Mouse (Mus musculus): ENCODE measurements around the gene Tram2. TPM values are rescaled to one million over a fixed set of nuclear protein-coding genes. Genes with fewer than 3 reads are reported as not detected.
A peak's percentile ranks its signal among the peaks of the same experiment; 100 is the strongest.

Tram2 gene
- polyA plus RNA-seq, 1 experiment from 2014 or later: 4.3 TPM

- Histone ChIP-seq H3K4me3 (ENCODE audit: low read depth, low read length) (no peak overlapping the region), H3K27me3 (replicated peaks; ENCODE audit: control insufficient read depth, insufficient read depth, low read length) (no peaks in the 10 kb centered on the region), H3K9me3 (ENCODE audit: control insufficient read depth) (no peaks in the 10 kb centered on the region), H3K4me1 (replicated peaks; ENCODE audit: control insufficient read depth, insufficient read depth, low read length) (no peaks in the 10 kb centered on the region), H3K9ac (ENCODE audit: low read depth, low read length) (no peak overlapping the region), H3K4me2 (replicated peaks; ENCODE audit: low read depth) (no peak overlapping the region), H3K36me3 (ENCODE audit: control insufficient read depth, insufficient read depth) (peaks cover 9% of the 10 kb centered on the region; the same call in 1 of the 2 replicates), H3K27ac (ENCODE audit: low read depth, low read length) (no peak overlapping the region)
- 47% methylated on average over 7 of the region's 7 CpGs for WGBS
- no peak for TF ChIP-seq CTCF (IDR thresholded peaks at IDR 0.05; ENCODE audit: low read depth)
- ATAC-seq: no peak
Measured at GRCm38 (mm10) chr1:21040610-21041326, 38.3 kb downstream of the Tram2 start.

GRCm38 (mm10) chr1:21040173-21040572 lies 38.9 kb downstream of the Tram2 start:
- H3K27me3 ChIP-seq (replicated peaks; ENCODE audit: control insufficient read depth, insufficient read depth, low read length): no peaks in the 10 kb centered on the region
- no peak overlapping the region for H3K4me3 ChIP-seq (ENCODE audit: low read depth, low read length)
- no peak for TF ChIP-seq CTCF (IDR thresholded peaks at IDR 0.05; ENCODE audit: low read depth)
- H3K9ac ChIP-seq (ENCODE audit: low read depth, low read length): no peak overlapping the region
- H3K9me3 ChIP-seq (ENCODE audit: control insufficient read depth): no peaks in the 10 kb centered on the region
- no peak overlapping the region for H3K4me2 ChIP-seq (replicated peaks; ENCODE audit: low read depth)
- peaks cover 9% of the 10 kb centered on the region; the same call in 1 of the 2 replicates for H3K36me3 ChIP-seq (ENCODE audit: control insufficient read depth, insufficient read depth)
- no peak overlapping the region for H3K27ac ChIP-seq (ENCODE audit: low read depth, low read length)
- H3K4me1 ChIP-seq (replicated peaks; ENCODE audit: control insufficient read depth, insufficient read depth, low read length): no peaks in the 10 kb centered on the region
- no peak for ATAC-seq
- 87% methylated on average over 7 of the region's 7 CpGs for WGBS

GRCm38 (mm10) chr1:21039564-21039963 lies 39.5 kb downstream of the Tram2 start:
- H3K9me3 ChIP-seq (ENCODE audit: control insufficient read depth): no peaks in the 10 kb centered on the region
- H3K4me1 ChIP-seq (replicated peaks; ENCODE audit: control insufficient read depth, insufficient read depth, low read length): no peaks in the 10 kb centered on the region
- TF ChIP-seq CTCF (IDR thresholded peaks at IDR 0.05; ENCODE audit: low read depth): no peak
- no peak overlapping the region for H3K4me2 ChIP-seq (replicated peaks; ENCODE audit: low read depth)
- no peaks in the 10 kb centered on the region for H3K27me3 ChIP-seq (replicated peaks; ENCODE audit: control insufficient read depth, insufficient read depth, low read length)
- H3K4me3 ChIP-seq (ENCODE audit: low read depth, low read length): no peak overlapping the region
- H3K36me3 ChIP-seq (ENCODE audit: control insufficient read depth, insufficient read depth): peaks cover 9% of the 10 kb centered on the region; the same call in 1 of the 2 replicates
- H3K9ac ChIP-seq (ENCODE audit: low read depth, low read length): no peak overlapping the region
- no peak for ATAC-seq
- H3K27ac ChIP-seq (ENCODE audit: low read depth, low read length): no peak overlapping the region
- WGBS: 96% methylated on average over 3 of the region's 3 CpGs

DNA sequence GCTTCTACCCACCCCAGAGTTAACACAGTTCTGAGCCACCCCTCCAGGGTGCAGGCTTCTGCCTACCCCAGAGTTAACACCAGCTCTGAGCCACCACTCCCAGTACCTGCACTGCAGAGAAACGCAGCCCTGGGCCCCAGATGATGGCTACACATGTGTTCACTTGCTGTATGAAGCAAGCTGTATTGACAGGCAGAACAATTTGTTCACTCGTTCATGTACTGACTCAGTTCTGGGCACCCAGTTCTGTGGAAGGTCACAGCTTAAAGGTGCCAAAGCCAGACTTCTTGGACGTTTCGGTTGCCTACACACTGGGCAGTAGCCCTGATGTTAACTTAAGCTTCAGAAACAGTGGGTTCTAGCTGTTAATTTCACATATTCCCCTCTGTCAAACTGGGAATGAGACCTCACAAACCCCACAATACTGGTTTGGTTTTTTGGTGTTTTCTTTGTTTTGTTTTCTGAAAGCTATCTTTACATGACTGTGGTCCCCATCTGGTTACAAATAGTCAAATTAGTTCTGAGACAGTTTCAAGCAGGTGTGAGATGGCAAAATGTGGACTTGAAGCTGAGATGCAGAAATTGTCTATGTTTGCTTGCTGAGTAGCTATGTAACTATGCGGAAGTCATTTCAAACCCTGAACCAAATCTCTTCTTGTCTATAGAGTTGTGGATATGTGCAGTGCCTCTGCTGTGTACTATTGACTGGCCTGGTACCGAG lies 41.0 kb downstream of the Tram2 start:
- Histone ChIP-seq H3K27ac (ENCODE audit: low read depth, low read length) (no peak overlapping the region), H3K27me3 (replicated peaks; ENCODE audit: control insufficient read depth, insufficient read depth, low read length) (no peaks in the 10 kb centered on the region), H3K9ac (ENCODE audit: low read depth, low read length) (no peak overlapping the region), H3K9me3 (ENCODE audit: control insufficient read depth) (no peaks in the 10 kb centered on the region), H3K4me1 (replicated peaks; ENCODE audit: control insufficient read depth, insufficient read depth, low read length) (no peaks in the 10 kb centered on the region; the same call in 1 of the 2 replicates), H3K4me3 (ENCODE audit: low read depth, low read length) (no peak overlapping the region), H3K4me2 (replicated peaks; ENCODE audit: low read depth) (no peak overlapping the region), H3K36me3 (ENCODE audit: control insufficient read depth, insufficient read depth) (peaks cover 9% of the 10 kb centered on the region; the same call in 1 of the 2 replicates)
- ATAC-seq: no peak
- no peak for TF ChIP-seq CTCF (IDR thresholded peaks at IDR 0.05; ENCODE audit: low read depth)
- 87% methylated on average over 6 of the region's 6 CpGs for WGBS

DNA sequence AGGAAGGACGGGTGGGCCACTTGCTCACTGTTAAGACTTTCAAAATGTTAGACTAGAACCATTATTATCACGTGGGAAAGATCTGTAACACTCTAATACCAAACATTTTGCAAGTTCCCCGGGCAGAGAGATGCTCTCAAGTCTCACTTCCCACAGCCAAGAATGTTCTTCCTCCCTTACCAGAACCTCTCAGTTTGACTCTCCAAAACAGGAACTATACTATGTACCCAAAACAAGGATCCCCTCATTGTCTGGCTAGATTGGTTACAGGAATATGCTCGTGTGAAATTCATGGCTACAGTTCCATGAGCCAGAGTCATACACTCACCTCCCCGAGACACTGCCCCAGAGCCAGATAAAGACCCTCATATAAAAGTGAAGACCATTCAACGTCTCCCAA lies 43.2 kb downstream of the Tram2 start:
- ATAC-seq: no peak
- Histone ChIP-seq H3K4me3 (ENCODE audit: low read depth, low read length) (no peak overlapping the region), H3K27me3 (replicated peaks; ENCODE audit: control insufficient read depth, insufficient read depth, low read length) (no peaks in the 10 kb centered on the region), H3K27ac (ENCODE audit: low read depth, low read length) (no peak overlapping the region), H3K9me3 (ENCODE audit: control insufficient read depth) (no peaks in the 10 kb centered on the region), H3K9ac (ENCODE audit: low read depth, low read length) (no peak overlapping the region), H3K4me2 (replicated peaks; ENCODE audit: low read depth) (no peak overlapping the region), H3K4me1 (replicated peaks; ENCODE audit: control insufficient read depth, insufficient read depth, low read length) (no peaks in the 10 kb centered on the region; the same call in 1 of the 2 replicates), H3K36me3 (ENCODE audit: control insufficient read depth, insufficient read depth) (0 out of 2 replicates have a peak, but pooled peaks cover 6% of the 10 kb centered on the region)
- 78% methylated on average over 6 of the region's 6 CpGs for WGBS
- no peak for TF ChIP-seq CTCF (IDR thresholded peaks at IDR 0.05; ENCODE audit: low read depth)

DNA sequence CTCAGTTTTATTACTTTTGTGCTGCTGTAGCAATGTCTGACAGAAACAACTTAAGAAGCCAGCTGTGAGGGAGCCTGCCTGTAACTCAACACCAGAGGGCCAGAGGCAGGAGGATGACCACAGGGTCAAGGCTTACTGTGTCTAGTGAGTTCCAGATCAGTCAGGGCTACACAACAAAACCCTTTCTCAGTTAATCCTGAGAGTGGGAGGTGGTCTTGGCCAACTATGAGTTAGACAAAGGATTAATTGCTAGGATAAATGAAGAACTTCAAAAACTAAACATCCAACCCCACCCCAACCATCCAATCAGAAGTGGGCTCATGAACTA lies 45.3 kb downstream of the Tram2 start:
- 0 out of 2 replicates have a peak, but pooled peaks cover 6% of the 10 kb centered on the region for H3K36me3 ChIP-seq (ENCODE audit: control insufficient read depth, insufficient read depth)
- no peak overlapping the region for H3K4me2 ChIP-seq (replicated peaks; ENCODE audit: low read depth)
- H3K27me3 ChIP-seq (replicated peaks; ENCODE audit: control insufficient read depth, insufficient read depth, low read length): no peaks in the 10 kb centered on the region
- ATAC-seq: 0 out of 2 replicates have a peak, but pooled peaks have one; percentile 22
- H3K4me3 ChIP-seq (ENCODE audit: low read depth, low read length): no peak overlapping the region
- H3K27ac ChIP-seq (ENCODE audit: low read depth, low read length): no peak overlapping the region
- H3K9ac ChIP-seq (ENCODE audit: low read depth, low read length): no peak overlapping the region
- no peaks in the 10 kb centered on the region for H3K9me3 ChIP-seq (ENCODE audit: control insufficient read depth)
- peak; percentile 24; the same call in 1 of the 2 replicates for TF ChIP-seq CTCF (IDR thresholded peaks at IDR 0.05; ENCODE audit: low read depth)
- H3K4me1 ChIP-seq (replicated peaks; ENCODE audit: control insufficient read depth, insufficient read depth, low read length): no peaks in the 10 kb centered on the region; the same call in 1 of the 2 replicates
